Mouse (Mus musculus) induced T-regulatory cell, adult 2 months (primary cell): ENCODE measurements around the gene Kcnk6.
A peak's percentile ranks its signal among the peaks of the same experiment; 100 is the strongest.

Experiments
- DNase-seq: peaks from one replicate; pipeline ENCODE4 v3.0.0-alpha.2; 2012; ENCODE audit warnings: low read depth

Kcnk6 gene

GRCm38 (mm10) chr7:29232247-29233013 lies at the start of gene Kcnk6:
Gene Kcnk6, minus strand, starts transcription at chr7:29232515.
- DNase-seq = peak; percentile 72

DNA sequence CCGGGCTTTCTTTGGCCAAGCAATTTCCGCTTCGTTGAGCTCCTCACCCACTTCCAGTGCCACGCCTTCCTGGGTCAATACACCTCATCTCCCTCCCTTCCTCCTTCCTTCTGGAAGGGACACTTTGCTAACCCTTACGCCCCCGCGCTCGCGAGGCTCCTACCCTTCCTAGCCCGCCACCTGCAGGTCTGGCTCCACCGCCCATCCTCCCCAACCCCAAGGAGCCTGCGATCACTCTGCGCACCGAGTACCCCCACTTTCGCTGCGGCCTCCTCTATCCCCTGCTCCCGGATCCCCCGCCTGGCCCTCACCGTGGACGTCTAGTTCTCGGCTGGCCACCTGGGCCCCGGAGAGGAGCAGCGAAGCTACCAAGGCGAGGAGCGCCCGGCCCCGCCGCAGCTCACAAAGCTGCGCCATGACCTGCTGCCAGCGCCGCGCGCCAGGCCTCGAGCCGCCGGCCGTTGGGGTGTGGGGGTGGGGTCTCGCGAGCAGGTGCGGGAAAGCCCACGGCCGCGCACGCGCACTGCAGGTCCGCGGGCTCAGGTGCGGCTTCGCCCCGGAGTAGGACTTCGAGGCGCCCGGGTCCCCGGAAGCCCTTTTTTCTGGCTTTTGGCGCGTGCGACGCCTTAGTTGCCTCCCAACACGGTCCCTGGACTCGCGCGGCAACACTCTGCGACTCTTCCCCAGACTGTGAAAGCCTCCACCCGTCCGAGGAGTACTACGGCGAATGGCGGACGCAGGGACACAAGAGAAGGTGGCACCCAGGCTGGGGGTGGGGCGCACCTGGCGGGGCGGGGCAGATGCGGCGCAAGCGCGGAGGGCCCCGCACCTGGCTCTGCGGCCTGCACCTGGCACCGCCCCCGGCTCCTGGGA lies 49.1 kb upstream of the Kcnk6 start, which contains the start of gene Spint2:
Gene Spint2 (minus strand): TSS at position 712 of the 873 bp plus-strand sequence.
- DNase-seq = peak; percentile 79

DNA sequence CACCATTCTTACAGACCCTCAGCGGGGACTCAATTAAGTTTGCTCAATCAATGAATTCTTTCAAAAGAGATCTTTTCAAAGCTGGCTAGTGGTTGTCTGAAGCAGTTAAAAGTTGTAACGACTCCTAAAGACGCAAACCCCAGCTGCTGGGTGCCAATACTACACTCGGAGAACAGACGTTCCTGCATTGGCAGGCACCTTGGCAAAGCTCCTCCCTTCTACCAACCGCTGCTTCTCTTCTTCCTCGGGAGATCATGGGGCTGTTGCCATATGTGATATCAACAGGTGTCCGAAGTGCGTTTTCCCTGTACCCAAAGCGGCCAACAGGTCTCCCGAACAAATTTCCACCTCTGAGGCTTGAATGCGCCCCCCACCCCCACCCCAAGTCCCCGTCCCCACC lies 48.5 kb upstream of the Kcnk6 start:
- DNase-seq = peak; percentile 49

- DNase-seq = no peak
These were observed 47.6 kb upstream of the Kcnk6 start for GRCm38 (mm10) chr7:29279924-29280323.

DNA sequence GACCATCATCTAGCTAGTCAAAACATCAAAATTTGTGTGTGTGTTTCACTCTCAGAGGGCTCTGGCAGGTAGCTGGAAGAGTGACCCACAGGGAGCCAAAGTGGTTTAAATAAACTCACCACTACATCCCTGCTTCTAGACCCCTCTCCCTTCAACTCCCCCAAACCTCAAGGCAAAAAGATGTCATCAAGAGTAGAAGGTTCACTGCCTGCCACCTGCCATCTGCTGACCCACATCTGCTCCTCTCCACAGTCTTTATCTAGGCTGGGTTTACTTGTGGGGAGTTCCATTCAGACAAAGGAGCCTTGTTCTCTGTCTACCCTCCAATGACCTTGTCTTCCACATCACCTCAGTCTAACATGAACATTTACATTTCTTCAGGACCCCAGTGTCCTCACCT lies 46.9 kb upstream of the Kcnk6 start:
- no peak for DNase-seq

DNA sequence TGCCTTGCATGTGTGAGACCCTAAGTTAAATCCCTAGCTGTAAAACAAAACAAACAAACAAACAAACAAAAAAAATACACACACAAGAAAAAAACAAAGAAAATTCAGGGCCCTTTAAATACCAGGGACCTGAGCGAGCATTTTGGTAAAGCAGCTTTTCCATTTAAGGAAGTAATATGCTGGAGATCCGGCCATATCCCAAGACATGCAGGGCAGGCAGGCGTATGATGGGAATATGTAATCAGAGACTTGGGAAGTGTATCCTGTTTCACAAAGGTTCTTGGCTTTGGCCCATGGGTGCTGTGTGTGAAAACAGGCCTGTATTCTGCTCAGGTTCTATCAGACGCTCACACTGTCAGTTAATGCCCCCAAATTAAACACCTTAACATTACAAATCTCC lies 45.2 kb upstream of the Kcnk6 start:
- no peak for DNase-seq

- DNase-seq = no peak
These were observed 44.4 kb upstream of the Kcnk6 start for GRCm38 (mm10) chr7:29276715-29277114.

DNA sequence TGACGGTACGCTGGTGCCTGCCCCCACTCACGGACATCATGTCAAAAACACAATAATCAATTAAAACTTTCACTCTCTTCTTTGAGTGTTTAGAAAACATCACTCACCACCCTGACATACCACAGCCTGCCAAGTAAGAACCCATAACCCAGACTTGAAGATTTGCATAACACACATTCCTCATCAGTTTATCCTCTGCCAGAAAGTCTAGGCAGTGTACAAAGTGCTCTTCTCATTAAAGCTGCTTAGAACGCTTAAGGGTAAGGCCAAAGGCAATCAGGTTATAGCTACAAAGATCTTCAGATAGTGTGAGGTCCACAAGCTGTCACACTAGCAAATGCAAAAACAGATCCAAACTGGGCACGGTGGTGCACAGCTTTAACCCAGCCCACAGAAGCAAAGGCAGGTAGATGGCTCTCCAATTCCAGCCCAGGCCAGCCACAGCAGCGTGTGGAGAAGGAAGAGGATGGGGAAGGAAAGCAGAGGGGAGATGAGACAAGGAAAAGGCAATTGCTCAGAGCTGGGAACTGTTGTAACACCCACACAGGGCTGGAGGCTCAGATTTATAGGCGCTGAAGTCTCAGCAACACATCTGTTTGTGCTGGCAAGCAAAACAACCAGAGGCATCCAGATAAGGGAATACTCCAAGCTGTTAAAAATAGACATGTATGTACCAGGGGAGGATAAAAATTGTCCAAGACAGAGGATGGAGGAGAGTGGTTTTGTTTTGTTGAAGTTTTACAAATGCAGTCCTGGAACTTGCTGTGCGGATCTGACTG lies 39.6 kb upstream of the Kcnk6 start:
- DNase-seq = no peak

GRCm38 (mm10) chr7:29270445-29270844 lies 38.1 kb upstream of the Kcnk6 start:
- no peak for DNase-seq

GRCm38 (mm10) chr7:29266931-29267330 lies 34.6 kb upstream of the Kcnk6 start:
- no peak for DNase-seq

GRCm38 (mm10) chr7:29265636-29266035 lies 33.3 kb upstream of the Kcnk6 start:
- DNase-seq = no peak

DNA sequence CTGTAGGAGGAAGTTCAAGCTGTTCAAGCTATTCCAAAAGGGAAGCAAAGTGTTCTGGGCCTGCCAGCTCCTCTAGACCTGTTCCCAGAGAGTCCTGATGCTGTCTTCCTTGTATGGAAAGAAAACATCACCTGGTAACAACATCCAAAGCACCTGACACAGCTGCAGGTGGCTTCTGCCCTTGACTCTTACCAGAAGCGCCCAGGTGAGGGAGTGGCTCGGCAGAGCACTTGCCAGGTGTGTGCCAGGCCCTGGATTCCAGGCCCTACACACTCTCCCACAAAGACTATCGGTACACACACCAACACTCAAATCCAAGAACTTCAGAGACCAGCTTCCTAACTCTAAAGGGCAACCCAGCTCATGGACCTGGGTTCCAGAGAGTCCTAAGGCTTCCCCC lies 31.5 kb upstream of the Kcnk6 start:
- no peak for DNase-seq

DNA sequence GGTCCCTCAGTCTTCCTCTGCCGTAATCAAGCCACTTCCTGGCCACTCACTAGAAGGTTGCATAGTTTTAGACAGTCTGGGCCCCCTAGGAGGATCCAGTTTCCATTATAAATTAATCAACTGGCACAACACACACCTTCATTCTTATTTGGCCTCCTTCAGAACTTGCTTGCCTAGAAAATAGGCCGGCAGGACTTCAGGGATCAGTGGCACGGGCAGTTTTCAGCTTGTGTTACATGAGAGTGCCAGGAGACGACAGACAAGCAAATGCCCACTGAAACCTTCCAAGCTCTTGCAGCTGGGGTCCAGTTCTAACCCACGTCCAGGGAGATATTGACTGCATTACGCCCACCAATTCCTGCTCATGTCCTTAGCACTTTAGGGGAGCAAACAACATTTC lies 29.8 kb upstream of the Kcnk6 start:
- no peak for DNase-seq

DNA sequence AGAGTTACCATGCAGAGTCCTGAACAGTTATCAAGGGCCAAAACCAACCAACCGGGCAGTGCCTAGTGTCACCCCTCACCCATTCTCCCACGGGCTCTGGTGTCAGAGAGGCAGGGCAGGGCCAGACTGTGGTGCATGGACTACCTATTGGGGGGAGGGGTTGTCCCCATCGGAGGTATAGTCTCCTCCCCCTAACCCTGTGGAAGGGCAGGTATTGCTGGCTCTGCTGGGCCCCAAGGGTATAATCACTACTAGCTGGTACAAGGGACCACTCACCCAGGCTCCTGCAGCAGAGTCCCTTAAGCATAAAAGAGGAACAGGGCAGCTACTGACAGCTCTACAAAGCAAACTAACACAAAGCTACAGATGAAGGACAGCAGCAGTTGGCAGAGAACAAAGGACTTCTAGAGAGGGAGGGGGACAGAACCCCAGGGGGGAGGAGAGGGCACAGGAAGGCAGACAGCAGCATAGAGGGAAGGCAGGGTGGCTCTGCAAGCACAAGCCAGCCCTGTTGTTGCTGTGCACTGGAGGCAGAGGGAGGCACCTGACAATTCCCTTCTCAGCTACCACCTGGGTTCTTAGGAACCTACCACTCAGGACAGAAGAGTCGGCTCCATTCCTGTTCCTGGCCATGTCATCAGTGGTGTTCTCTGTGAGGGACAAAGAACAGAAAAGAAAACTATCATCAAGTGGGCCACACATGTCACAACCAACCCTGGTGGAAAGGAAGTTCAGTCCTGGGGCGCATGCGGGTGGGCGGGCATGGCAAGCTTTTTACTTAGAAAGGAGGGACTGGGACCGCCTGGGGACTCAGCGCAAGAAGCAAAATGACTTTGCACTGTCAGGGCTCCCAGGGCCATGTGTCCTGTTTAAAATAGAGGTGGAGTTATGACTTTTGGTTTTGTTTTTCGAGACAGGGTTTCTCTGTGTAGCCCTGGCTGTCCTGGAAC lies 27.7 kb upstream of the Kcnk6 start:
- DNase-seq = no peak

DNA sequence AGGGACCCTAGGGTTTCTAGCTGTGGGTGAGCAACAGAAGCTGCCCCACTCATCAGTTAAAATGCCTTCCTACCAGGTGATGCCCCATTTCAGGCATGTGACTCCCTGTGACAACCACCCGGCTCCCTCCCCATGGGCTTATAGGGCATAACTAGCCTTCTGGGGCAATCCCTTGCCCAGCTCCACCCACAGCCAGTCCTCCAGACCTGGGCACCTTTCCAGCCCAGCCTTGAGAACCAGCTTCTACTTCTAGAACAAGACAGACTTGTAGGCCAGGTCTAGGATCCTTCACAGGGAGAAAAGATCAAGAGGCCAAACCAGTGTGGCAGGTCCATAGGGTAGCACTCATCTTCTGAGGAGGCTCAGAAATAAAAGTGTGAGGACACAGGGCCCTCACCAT lies 25.1 kb upstream of the Kcnk6 start:
- no peak for DNase-seq

GRCm38 (mm10) chr7:29255875-29256274 lies 23.6 kb upstream of the Kcnk6 start:
- no peak for DNase-seq

- no peak for DNase-seq
These were observed 21.5 kb upstream of the Kcnk6 start for GRCm38 (mm10) chr7:29253842-29254241.

- peak; percentile 44 for DNase-seq
These were observed 18.9 kb upstream of the Kcnk6 start for GRCm38 (mm10) chr7:29251166-29251565.

GRCm38 (mm10) chr7:29248261-29248841 lies 16.0 kb upstream of the Kcnk6 start, which contains the start of gene 2200002D01Rik:
Gene 2200002D01Rik, minus strand, starts transcription at chr7:29248466.
- DNase-seq = peak; percentile 38

DNA sequence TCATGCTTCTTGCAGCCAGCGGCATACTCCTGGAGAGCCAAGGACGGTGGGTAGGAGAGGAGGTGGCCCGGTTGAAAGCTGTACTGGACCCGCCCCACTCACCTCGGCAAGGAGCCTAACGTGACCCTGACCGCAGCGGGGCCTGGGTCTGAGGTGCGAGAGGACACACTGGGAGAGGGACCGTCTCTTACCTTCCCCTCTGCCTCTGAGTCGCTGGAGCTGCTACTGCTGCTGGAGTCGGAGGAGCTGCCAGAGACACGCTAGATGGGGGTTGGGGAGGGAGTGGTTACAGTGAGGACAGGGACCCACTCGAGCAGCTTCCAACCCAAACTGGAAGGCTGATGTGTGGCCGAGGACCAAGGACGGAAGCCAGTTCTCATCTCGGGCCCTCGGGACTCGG lies 15.4 kb upstream of the Kcnk6 start:
- DNase-seq = no peak

DNA sequence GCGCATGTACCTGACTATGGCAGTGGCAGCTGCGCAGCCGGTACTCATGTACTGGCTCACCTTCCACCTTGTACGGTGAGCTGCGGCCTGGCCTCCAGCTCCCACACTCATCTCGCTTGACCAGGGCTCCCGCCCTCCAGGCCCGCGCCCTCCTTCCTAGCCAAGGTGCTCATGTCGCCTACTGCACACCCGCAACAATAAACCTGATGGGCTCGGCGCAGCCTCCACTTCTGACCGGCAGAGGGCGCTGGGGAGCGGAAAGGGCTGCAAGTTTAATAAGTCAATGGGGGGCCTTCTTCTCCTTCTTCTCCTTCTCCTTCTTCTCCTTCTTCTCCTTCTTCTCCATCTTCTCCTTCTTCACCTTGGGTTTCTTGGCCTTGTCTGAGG lies 15.0 kb upstream of the Kcnk6 start:
- DNase-seq = peak; percentile 84
